Mouse (Mus musculus): Measurements from ENCODE around the gene 1700020D05Rik.

The 1700020D05Rik gene

DNA sequence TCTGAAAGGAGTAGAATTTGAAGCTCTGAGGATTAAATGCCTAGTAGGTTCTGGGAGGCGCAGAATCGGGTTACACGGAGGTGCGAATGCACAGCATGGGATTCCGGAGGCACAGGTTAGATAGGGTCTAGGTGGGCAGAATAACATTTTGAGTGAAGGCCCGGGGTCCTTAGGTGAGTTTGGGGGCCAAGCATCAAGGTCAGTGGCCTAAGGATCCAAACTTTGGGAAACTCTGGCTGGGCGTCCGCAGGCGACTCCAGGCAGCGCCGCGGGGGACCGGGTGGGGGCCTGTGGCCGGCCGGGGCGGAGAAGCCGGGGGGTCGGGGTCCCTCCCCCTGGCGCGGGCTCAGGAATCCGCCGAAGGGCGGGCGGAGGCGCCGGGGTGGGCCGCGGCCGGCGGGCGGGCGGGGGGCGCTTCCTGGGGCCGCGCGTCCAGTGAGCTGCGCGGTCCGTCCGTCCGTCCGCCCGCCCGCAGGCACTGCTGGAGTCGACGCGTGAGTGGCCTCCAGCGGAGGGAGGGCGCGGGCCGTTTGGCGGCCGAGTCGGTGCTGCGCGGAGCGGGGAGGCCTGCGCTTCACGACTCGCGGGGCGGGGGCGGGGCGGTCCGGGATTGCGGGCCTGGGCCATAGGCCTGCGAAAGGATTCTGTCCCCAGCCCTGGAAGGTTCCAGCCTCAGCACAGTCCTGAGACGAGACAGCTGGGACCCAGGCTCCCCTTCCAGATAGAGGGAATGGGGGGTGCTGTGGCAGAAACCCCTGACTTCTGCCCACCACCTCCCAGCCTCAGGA is 29.1 kb downstream of the 1700020D05Rik start:
- no peak for DNase-seq

GRCm38 (mm10) chr19:5473720-5474119 is 29.9 kb downstream of the 1700020D05Rik start, which contains the start of gene Efemp2:
Gene Efemp2, plus strand, starts transcription at chr19:5473954.
- peak; percentile 72 to 78 for DNase-seq

DNA sequence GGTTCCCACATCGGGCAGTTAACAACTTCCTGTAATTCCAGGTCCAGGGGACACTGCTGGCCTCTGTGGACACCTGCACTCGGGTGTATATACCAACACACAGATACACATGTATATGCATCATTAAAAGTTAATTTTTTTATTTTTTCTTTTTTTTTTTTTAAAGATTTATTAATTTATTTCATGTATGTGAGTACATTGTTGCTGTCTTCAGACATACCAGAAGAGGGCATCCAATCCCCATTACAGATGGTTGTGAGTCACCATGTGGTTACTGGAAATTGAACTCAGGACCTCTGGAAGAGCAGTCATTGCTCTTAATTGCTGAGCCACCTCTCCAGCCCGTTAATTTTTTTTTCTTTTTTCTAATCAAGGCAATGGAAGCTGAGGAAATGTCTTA is 30.7 kb downstream of the 1700020D05Rik start:
- no peak for DNase-seq

DNA sequence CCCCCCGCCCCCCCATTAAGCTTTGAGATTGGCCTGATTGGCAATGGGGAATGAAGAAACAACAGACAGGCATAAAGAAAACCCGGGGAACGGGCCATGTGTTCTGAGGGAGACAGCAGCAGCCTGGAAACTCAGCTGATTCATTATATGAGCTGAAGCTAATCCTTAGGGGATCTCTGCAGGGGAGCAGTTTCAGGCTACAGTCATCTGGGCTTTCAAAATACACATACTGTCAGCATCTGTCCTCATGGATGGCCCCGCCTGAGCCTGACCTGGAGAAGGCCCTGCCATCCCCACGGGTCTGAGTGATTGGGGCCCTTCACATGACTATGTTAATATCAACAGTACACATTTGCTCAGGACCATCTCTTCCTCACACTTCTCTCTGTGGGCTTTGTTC is 31.7 kb downstream of the 1700020D05Rik start:
- DNase-seq = no peak

DNA sequence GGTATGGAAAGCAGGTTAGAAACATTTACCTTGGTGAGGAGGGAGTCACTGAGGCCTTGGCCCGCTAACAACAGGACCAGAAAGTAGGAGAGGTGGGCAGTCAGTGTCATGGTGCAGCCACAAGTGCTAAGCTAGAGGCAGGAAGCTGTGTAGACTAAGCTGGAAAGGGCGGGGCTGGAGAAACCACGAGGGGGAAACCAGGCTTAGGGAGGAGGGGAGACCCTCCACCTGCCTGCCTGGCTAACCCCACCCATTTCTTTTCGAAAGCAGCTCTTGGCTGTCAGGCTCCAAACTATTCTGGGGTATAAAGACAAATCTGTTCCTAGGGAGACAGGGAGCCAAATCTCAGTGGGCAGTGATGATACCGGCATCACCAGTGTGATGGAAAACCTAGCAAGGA is 35.2 kb downstream of the 1700020D05Rik start, which contains the start of gene Ctsw:
Gene Ctsw, minus strand, starts transcription at position 134 of the 400 bp plus-strand sequence.
- DNase-seq = no peak

- DNase-seq = no peak
Observed at GRCm38 (mm10) chr19:5466916-5467500, 36.6 kb downstream of the 1700020D05Rik start.

DNA sequence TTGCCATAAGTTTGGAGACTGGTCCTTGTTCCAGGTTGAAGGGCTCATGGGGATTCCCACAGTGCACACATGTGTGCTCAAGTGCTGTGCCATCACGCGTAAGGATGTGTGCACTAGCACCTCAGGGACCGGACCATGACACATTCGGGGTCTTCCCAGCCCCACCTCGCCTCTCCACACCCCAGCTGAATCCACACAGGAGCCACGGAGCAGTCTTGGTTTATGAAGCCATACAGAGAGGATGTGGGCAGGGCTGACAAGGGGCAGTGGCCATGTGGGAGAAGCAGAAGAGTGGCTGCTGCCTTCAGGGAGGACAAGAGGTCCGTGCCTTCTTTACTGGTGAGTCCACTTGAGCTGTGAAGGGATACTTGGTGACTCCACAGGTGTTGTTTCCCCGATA is 38.5 kb downstream of the 1700020D05Rik start:
- no peak for DNase-seq

DNA sequence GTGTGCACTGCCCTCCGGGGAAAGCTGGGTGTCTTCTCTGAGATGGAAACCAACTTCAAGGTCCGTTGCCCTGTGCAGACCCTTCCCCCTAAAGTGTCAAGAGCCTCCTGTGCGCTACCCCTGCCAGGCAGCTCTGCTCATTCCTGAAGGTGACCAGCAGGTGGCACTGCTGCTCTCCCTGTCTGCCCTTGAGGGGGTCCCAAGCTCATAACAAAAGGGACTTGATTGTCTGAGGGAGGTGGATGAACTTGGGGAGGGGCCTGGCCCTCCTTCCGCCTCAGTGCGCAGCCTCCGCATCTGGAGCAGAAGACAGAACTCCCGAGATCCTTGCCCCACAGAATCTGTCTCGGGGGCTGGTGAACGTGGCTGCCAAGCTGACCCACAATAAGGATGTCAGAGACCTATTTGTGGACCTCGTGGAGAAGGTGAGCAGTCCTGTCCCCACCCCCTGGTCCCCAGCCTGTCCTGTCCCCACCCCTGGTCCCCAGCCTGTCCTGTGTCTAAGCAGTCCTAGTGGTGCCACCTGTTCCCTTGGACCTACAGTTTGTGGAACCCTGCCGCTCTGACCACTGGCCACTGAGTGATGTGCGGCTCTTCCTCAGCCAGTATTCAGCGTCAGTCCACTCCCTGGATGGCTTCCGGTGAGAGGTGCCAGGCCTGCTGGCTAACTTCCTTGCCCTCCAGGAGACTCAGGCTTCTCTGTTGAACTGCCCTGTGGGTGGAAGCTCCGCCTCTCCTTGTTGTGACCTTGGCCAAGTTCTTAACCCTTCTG is 39.6 kb downstream of the 1700020D05Rik start:
- peak; percentile 43 to 60 for DNase-seq

GRCm38 (mm10) chr19:5463212-5463611 is 40.4 kb downstream of the 1700020D05Rik start:
- DNase-seq = no peak

GRCm38 (mm10) chr19:5461411-5461810 is 42.2 kb downstream of the 1700020D05Rik start:
- no peak for DNase-seq

- peak; percentile 80 to 90 for DNase-seq
Observed at GRCm38 (mm10) chr19:5460465-5460911, 43.1 kb downstream of the 1700020D05Rik start, which contains the start of gene Fibp. Gene Fibp, plus strand, starts transcription at chr19:5460615.

DNA sequence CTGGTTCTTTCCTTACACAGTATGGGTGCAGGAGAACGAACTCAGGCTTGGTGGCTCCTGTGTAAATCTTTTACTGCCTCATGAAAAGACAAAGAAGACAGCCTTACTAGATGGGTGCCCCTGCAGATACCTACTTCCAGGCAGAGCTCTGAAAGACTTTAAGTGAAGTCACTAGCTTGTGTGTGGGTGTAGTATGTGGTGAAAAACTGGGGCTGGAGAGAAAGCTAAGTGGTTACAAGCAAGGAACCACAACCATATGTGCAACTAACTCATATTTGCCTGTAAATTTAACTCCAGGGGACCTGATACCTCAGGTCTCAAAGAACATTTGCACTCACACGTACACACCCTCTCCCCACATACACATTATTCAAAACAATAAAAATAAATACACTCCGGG is 43.7 kb downstream of the 1700020D05Rik start:
- DNase-seq = no peak

- DNase-seq = peak in 1 of 2 experiments; percentile 55
Observed at GRCm38 (mm10) chr19:5459019-5459418, 44.6 kb downstream of the 1700020D05Rik start.

GRCm38 (mm10) chr19:5457746-5458442 is 45.7 kb downstream of the 1700020D05Rik start, which contains the start of gene Ccdc85b:
Gene Ccdc85b, minus strand, starts transcription at chr19:5457894.
- DNase-seq = no peak

DNA sequence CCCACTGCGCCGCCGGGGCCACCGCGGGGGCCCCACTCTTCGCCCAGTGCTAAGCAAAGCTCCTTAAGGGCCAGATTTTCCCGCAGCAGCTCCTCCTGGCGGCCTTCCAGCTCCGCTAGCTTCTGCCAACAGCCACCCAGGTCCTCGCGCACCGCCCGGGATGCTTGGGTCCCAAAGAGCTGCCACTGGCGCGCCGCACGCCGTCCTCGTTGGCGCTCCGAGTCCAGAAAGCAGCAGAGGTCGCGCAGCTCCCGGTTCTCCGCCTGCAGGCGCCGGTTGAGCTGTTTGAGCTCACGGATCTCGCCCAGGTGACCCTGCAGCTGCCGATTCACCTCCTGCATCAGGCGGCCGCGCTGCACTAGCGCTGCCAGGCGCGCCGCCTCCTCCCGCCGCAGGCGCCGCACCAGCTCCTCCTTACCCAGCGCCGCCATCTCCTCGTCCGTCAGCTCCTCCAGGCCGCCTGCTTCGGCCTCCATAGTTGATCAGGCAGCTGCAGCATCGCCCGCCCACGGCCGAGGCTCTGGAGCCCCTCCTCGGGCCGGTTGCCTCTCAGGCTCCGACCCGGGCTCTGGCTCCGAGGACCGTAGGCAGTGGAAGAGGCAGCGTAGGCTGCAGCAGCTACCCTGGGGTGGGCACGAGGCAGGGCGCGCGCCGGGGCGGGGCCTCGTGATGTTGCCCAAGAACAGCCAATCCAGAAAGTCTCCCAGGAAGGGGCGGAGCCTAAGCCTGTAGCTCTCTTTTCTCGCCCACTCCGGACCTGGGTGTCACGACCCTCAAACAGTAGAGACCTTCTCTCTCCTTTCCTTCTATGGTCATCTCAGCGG is 46.5 kb downstream of the 1700020D05Rik start:
- DNase-seq = peak; percentile 96 to 97

GRCm38 (mm10) chr19:5456241-5456921 is 47.2 kb downstream of the 1700020D05Rik start:
- peak in 1 of 2 experiments; percentile 46 for DNase-seq

- DNase-seq = no peak
Observed at GRCm38 (mm10) chr19:5455568-5455967, 48.0 kb downstream of the 1700020D05Rik start.

DNA sequence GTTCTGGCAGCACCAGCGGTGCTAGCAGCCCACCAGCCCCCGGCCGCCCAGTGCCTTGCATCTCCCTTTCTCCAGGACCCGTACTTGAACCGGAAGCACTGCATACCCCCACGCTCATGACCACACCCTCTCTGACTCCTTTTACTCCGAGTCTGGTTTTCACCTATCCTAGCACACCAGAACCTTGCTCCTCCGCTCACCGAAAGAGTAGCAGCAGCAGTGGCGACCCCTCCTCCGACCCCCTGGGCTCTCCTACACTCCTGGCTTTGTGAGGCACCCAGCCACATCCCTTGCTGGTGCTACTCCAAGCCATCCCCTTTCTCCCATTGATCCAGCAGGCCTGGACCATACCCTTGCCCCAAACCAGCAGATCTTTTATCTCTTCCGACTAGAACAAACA is 48.5 kb downstream of the 1700020D05Rik start:
- DNase-seq = no peak

Data from kidney, adult 8-10 months (tissue).